Mouse (Mus musculus): ENCODE results near the gene Gm36028. TPM values are rescaled to one million over a fixed set of nuclear protein-coding genes. Genes with fewer than 3 reads are reported as not detected.

Gene Gm36028
- polyA plus RNA-seq, 1 experiment from 2014 or later, result 0.22 TPM

DNA sequence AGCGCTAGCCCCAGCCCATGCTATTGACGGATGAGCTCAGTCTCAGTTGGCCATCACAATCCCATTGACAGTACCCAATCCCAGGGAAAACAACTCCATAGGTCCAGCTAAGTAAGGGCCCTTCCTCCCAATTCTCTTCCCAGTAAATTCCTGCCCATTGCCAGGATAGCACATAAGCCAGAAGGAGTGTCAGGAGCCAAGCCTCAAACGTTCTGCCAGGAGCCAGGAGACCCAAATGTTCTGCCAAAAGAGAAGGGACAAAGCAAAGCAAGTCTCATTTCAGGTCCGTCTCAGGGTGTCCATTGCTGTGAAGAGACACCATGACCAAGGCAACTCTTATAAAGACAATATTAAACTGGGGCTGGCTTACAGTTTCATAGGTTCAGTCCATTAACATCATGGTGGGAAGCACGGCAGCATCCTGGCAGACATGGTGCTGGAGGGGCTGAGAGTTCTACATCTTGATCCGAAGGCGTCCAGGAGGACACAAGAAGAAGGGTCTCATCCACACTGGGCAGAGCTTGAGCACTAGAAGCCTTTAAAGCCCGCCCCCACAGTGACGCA lies 57.5 kb downstream of the Gm36028 start:
- H3K36me3 ChIP-seq, result peaks cover 55% of the 10 kb centered on the region

GRCm38 (mm10) chr16:37802686-37803295 lies 58.2 kb downstream of the Gm36028 start:
- Histone ChIP-seq H3K9ac (no peak overlapping the region), H3K4me3 (no peak overlapping the region), H3K27ac (no peak overlapping the region), H3K4me1 (peaks cover 8% of the 10 kb centered on the region), H3K9me3 (peaks cover 5% of the 10 kb centered on the region; the same call in 1 of the 2 replicates), H3K4me2 (no peak overlapping the region), H3K27me3 (no peaks in the 10 kb centered on the region), H3K36me3 (peaks cover 52% of the 10 kb centered on the region)
- WGBS, result 71% methylated on average over 4 of the region's 4 CpGs
- ATAC-seq (ENCODE audit: borderline replicate concordance, extremely low read depth, low FRiP score, low TSS enrichment), result no peak

More for the DNA sequence above, 57.5 kb downstream of the Gm36028 start:
- H3K27ac ChIP-seq, result no peak overlapping the region
- no peak overlapping the region for H3K9ac ChIP-seq
- WGBS, result 96% methylated on average over 9 of the region's 9 CpGs
- ATAC-seq (ENCODE audit: borderline replicate concordance, extremely low read depth, low FRiP score, low TSS enrichment), result no peak
- H3K27me3 ChIP-seq, result no peaks in the 10 kb centered on the region
- H3K4me3 ChIP-seq, result no peak overlapping the region
- H3K4me2 ChIP-seq, result no peak overlapping the region
- H3K9me3 ChIP-seq, result peaks cover 5% of the 10 kb centered on the region; the same call in 1 of the 2 replicates
- peaks cover 14% of the 10 kb centered on the region for H3K4me1 ChIP-seq

DNA sequence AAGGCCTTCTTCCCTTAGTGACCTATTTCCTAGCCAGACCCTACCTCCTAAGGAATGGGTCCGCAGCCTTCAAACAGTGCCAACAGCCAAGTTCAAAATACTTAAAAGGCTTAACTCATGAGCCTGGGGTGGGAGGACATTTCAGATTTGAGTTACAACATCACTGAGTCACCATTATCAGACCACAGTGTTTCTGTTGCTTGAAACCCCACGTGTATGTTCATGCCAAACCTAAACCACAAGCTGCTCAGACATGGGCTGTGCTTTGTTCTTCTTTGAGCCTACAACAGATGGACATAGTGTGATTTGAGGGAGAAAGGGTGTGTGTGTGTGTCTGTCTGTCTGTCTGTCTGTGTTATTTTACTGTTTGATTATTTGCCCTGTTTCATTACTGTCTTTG lies 59.8 kb downstream of the Gm36028 start:
- Histone ChIP-seq H3K27me3 (no peaks in the 10 kb centered on the region), H3K36me3 (peaks cover 48% of the 10 kb centered on the region), H3K9ac (no peak overlapping the region), H3K9me3 (peaks cover 5% of the 10 kb centered on the region; the same call in 1 of the 2 replicates), H3K27ac (no peak overlapping the region), H3K4me1 (no peaks in the 10 kb centered on the region), H3K4me2 (no peak overlapping the region), H3K4me3 (no peak overlapping the region)
- no peak for ATAC-seq (ENCODE audit: borderline replicate concordance, extremely low read depth, low FRiP score, low TSS enrichment)
- 77% methylated on average over 2 of the region's 2 CpGs for WGBS

Other genes starting within 250 kb of the Gm36028 start
- gene Ndufb4, start 206.7 kb downstream of the Gm36028 start, polyA plus RNA-seq (2015; fragmentation: Nextera tagmentation; extraction: Ambion mirVana), result 48.8 and 53.6 TPM in 2 replicates
- gene Fstl1, start 84.3 kb downstream of the Gm36028 start, polyA plus RNA-seq (2015; fragmentation: Nextera tagmentation; extraction: Ambion mirVana), result 520 and 550 TPM in 2 replicates
- 62.5 and 62.7 TPM in 2 replicates for gene Lrrc58, start 7.2 kb upstream of the Gm36028 start, polyA plus RNA-seq (2015; fragmentation: Nextera tagmentation; extraction: Ambion mirVana)
- 0.50 and 0.67 TPM in 2 replicates for gene Gpr156, start 55.4 kb upstream of the Gm36028 start, polyA plus RNA-seq (2015; fragmentation: Nextera tagmentation; extraction: Ambion mirVana)
- gene Gsk3b, start 227.9 kb upstream of the Gm36028 start, polyA plus RNA-seq (2015; fragmentation: Nextera tagmentation; extraction: Ambion mirVana), result 51.1 and 52.7 TPM in 2 replicates